Mouse (Mus musculus): ENCODE results near the gene Ipp.

Ipp gene

DNA sequence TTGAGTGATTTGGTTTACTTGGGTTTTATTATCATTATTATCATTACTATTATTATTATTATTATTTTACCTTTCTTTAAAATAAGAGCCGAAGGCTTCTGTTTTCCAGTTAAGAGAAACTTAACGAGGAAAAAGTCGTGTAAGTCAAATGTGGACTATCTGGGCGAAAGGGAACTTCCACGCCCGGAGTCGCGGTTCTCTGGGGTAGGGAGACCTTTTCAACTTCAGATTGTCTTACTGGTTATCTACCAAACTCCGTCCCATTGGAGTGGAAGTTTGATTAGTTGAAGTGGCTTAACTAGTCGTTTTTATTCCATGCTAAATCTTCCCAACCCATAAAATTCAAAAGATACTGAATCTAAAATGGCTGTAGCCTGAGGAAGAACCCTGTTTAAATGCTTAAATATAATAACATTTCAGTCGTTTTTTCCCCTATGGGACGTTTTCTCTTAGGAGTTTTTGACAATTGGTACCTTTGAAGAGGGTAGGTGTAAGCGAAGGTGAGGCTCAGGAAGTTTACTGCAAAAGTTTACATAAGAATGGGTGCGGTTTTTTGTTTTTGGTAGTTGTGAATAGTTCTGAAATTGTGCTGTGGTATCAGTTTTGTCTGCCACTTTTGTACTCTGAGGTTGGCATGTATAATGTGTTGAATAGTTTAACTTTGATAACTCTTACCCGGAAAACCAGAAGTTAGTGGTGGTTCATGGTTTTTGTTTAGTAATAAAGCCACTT, 51.0 kb downstream of the Ipp start:
- DNase-seq, result no peak

Data from cerebellum, adult 11 months (tissue).